Mouse (Mus musculus): Measurements from ENCODE around the gene Adam17.
A peak's percentile ranks its signal among the peaks of the same experiment; 100 is the strongest.

- TF ChIP-seq CTCF (IDR thresholded peaks at IDR 0.05) (no peak), EP300 (IDR thresholded peaks at IDR 0.05) (peak; percentile 73)
Observed at GRCm38 (mm10) chr12:21362686-21363085, 10.7 kb downstream of the Adam17 start.
